Mouse (Mus musculus) hindbrain, postnatal 0 days (tissue): ENCODE measurements at regions not wholly inside any gene's neighbourhood (a gene's known extent, or its start where the extent isn't known, plus 50 kb on each side); places are given as distances from the start of the nearest gene placed in this dataset.

Experiments used
- ATAC-seq: fragments of 200-750 bp; cut with Nextera tagmentation; 2 replicates; pipeline ENCODE4 v1.8.0; 2017; ENCODE audit warnings: mild to moderate bottlenecking, moderate TSS enrichment, moderate library complexity
- DNase-seq: peaks from one replicate; pipeline ENCODE4 v3.0.0-alpha.2; 2015; ENCODE audit warnings: low spot score
- H3K27ac ChIP-seq: fragments of 300-500 bp; sonication (generic); 2 replicates; pipeline ENCODE4 v1.5.1; 2014; ENCODE audit warnings: mild to moderate bottlenecking
- H3K27me3 ChIP-seq: fragments of 300-500 bp; sonication (generic); 2 replicates; pipeline ENCODE4 v1.6.1; 2014; ENCODE audit warnings: low read length, mixed read lengths; ENCODE audit not compliant: insufficient read depth
- H3K36me3 ChIP-seq: fragments of 300-500 bp; sonication (generic); 2 replicates; pipeline ENCODE4 v1.6.1; 2014; ENCODE audit warnings: low read length, mixed read lengths; ENCODE audit not compliant: insufficient read depth
- H3K4me1 ChIP-seq: fragments of 300-500 bp; sonication (generic); 2 replicates; pipeline ENCODE4 v1.6.1; 2014; ENCODE audit warnings: antibody characterized with exemption, low read length, mixed read lengths; ENCODE audit not compliant: insufficient read depth
- H3K4me2 ChIP-seq: fragments of 300-500 bp; sonication (generic); 2 replicates; pipeline ENCODE4 v1.6.1; 2014; ENCODE audit warnings: low read depth, mild to moderate bottlenecking, low read length, moderate library complexity, mixed read lengths
- H3K4me3 ChIP-seq: fragments of 300-500 bp; sonication (generic); 2 replicates; pipeline ENCODE4 v1.5.1; 2014; ENCODE audit warnings: low read length
- H3K9ac ChIP-seq: fragments of 300-500 bp; sonication (generic); replicated peaks from 2 replicates; pipeline ENCODE4 v1.6.1; 2014; ENCODE audit warnings: mild to moderate bottlenecking, low read length, moderate library complexity, mixed read lengths
- H3K9me3 ChIP-seq: fragments of 300-500 bp; sonication (generic); 2 replicates; pipeline ENCODE4 v1.6.1; 2016; ENCODE audit warnings: low read length, mixed read lengths
- CTCF ChIP-seq: IDR thresholded peaks from 2 replicates; pipeline ENCODE4 v1.5.1; 2016; ENCODE audit warnings: antibody characterized with exemption, control low read depth, low read depth
- WGBS: fragments of 180-500 bp; shearing (Covaris S2); extraction: QIAGEN DNeasy Blood & Tissue Kit; methylation state at CpG from one replicate; pipeline ENCODE4 v1.1.7; 2014; 5-methylcytosine and 5-hydroxymethylcytosine counted together

DNA sequence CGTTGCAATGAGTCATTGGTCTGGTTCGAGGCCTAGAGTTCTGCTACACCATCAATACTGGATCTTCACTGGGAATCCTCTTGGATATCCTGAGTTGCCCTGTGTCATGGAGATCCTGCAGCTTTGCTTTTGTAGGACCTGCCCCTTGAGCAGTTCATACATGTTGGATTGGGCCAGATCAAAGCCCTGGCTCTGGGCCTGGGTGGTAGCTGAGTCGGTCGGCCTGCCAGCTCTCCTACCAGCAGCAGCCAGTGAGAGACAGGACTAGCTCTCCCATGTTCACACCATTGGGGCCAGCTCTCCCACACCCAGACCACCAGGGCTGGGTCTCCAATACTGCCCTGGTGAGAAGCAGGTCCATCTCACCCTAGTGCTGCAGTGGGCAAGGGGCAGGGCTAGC, 139.4 kb downstream of the Wscd1 start:
- DNase-seq (no peak), ATAC-seq (no peak)
- no peaks in the 10 kb centered on the region for H3K4me1 ChIP-seq
- H3K4me3 ChIP-seq: no peak overlapping the region
- no peaks in the 10 kb centered on the region for H3K27me3 ChIP-seq
- TF ChIP-seq CTCF: no peak
- no peaks in the 10 kb centered on the region for H3K36me3 ChIP-seq
- no peak overlapping the region for H3K27ac ChIP-seq
- no peak overlapping the region for H3K9ac ChIP-seq
- 77% methylated on average over 4 of the region's 4 CpGs for WGBS
- no peak overlapping the region for H3K4me2 ChIP-seq
- no peaks in the 10 kb centered on the region for H3K9me3 ChIP-seq

DNA sequence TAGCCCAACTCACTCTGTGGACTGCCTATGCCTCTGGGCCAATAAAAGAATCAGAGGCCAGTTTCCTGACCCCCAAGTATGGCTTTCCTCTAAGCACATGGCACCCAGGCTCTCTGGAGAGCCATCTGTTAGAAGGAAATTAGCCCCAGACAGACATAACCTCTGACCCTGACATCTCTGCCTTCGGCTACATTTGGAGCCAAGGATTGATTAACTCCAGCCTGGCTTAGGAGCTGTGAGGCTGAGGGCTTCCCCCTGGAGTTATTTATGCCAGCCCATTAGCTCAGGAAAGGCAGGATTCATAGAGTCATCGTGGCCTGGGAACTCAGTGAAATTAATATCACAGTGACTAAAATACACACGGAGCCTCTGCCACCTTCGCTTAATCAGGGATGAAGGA, 137.5 kb downstream of the Wscd1 start:
- H3K4me3 ChIP-seq: no peak overlapping the region
- DNase-seq (no peak), ATAC-seq (no peak)
- no peaks in the 10 kb centered on the region for H3K4me1 ChIP-seq
- H3K36me3 ChIP-seq: no peaks in the 10 kb centered on the region
- no peak overlapping the region for H3K9ac ChIP-seq
- no peaks in the 10 kb centered on the region for H3K9me3 ChIP-seq
- TF ChIP-seq CTCF: no peak
- no peak overlapping the region for H3K27ac ChIP-seq
- no peaks in the 10 kb centered on the region for H3K27me3 ChIP-seq
- no peak overlapping the region for H3K4me2 ChIP-seq
- 55% methylated on average over 4 of the region's 4 CpGs for WGBS

DNA sequence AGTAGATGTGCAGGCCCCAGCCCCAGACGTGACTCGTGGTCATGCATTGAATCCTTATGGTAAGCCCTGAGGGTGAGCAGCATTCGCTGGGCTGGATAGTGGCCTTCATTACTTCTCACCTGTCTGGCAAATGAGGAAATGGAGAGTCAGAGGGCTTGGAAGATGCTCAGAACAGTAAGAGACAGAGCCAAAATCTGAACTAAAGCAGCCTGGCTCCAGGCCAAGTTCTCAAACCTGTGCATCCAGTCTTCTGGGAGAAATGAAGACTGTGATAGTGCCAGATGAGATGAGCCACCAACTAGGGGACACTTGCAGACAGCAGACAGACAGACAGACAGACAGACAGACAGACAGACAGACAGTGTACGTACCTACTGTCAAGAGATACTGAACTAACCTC, 137.1 kb downstream of the Wscd1 start:
- H3K4me1 ChIP-seq: no peaks in the 10 kb centered on the region
- no peak for TF ChIP-seq CTCF
- no peaks in the 10 kb centered on the region for H3K9me3 ChIP-seq
- no peak overlapping the region for H3K27ac ChIP-seq
- no peaks in the 10 kb centered on the region for H3K36me3 ChIP-seq
- no peak for DNase-seq
- no peak for ATAC-seq
- H3K9ac ChIP-seq: no peak overlapping the region
- H3K4me3 ChIP-seq: no peak overlapping the region
- no peak overlapping the region for H3K4me2 ChIP-seq
- no peaks in the 10 kb centered on the region for H3K27me3 ChIP-seq
- WGBS: 65% methylated on average over 4 of the region's 4 CpGs

DNA sequence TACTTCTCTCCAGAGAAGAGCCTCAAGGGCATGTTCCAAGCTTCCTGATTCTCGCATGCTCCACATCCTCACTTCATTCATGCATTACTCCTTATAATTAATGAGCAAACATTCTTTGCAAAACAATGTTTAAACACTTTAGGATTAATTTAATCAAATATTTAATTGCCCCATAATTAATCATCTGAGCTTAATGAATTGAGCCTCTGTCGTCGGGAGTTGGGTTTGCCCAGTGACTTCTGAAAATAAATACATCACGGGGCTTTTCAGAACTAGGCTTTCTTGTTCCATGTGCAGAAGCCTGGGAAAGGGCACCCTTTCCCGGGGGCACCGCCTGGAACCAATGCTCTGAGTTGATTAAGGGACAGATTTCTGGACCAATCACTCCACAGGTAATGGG, 135.1 kb downstream of the Wscd1 start:
- no peak overlapping the region for H3K9ac ChIP-seq
- no peak for TF ChIP-seq CTCF
- no peaks in the 10 kb centered on the region for H3K4me1 ChIP-seq
- ATAC-seq: no peak
- 62% methylated on average over 6 of the region's 6 CpGs for WGBS
- no peaks in the 10 kb centered on the region for H3K27me3 ChIP-seq
- no peak overlapping the region for H3K27ac ChIP-seq
- no peak for DNase-seq
- no peak overlapping the region for H3K4me3 ChIP-seq
- H3K36me3 ChIP-seq: no peaks in the 10 kb centered on the region
- H3K9me3 ChIP-seq: no peaks in the 10 kb centered on the region
- H3K4me2 ChIP-seq: no peak overlapping the region

DNA sequence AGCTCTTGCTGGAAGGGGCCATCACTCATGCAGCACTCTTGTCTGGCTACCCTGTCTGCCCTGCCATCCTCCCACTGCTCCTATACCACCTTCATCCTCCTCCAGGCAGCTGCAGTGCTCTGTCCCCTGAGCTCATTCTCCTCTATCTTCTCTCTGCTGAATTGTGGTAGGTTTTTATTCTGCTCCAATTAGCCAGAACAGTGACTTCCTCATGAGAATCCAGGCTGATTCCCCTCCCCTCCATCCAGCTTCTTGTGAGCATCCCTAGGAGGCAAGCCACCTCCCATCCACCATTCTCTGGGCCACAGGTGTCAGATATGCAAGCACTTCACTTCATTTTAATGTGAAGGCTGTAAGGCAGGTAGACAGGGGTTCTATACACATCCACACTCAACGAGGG, 132.1 kb downstream of the Wscd1 start:
- no peaks in the 10 kb centered on the region for H3K4me1 ChIP-seq
- DNase-seq (no peak), ATAC-seq (no peak)
- H3K9ac ChIP-seq: no peak overlapping the region
- no peaks in the 10 kb centered on the region for H3K36me3 ChIP-seq
- H3K4me2 ChIP-seq: no peak overlapping the region
- no peak overlapping the region for H3K27ac ChIP-seq
- no peaks in the 10 kb centered on the region for H3K27me3 ChIP-seq
- H3K4me3 ChIP-seq: no peak overlapping the region
- WGBS: 87% methylated on average over 1 of the region's 1 CpGs
- no peaks in the 10 kb centered on the region for H3K9me3 ChIP-seq
- TF ChIP-seq CTCF: no peak

DNA sequence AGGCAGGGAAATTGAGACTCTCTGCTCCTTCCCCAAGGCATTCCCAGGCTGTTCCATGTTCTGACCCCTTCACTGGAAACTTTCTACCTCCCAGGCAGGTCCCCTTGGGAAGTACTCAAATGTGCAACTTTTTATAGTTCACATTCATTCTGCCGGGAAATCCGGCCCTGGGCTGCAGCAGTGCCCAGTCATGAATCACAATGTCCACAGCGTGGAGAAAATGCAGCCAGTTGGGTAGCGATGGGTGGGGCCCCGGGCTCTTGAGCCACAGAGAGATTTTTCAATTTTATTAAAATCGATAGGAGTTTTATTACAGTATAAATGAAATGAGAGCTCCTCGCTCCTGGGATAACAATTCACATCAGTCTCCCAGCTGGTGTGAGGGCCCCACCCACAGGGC, 121.6 kb downstream of the Wscd1 start:
- no peak for TF ChIP-seq CTCF
- WGBS: 62% methylated on average over 7 of the region's 7 CpGs
- H3K4me3 ChIP-seq: no peak overlapping the region
- H3K36me3 ChIP-seq: no peaks in the 10 kb centered on the region
- no peak overlapping the region for H3K9ac ChIP-seq
- DNase-seq (no peak), ATAC-seq (no peak)
- H3K9me3 ChIP-seq: no peaks in the 10 kb centered on the region
- H3K4me2 ChIP-seq: no peak overlapping the region
- no peaks in the 10 kb centered on the region for H3K27me3 ChIP-seq
- no peak overlapping the region for H3K27ac ChIP-seq
- H3K4me1 ChIP-seq: no peaks in the 10 kb centered on the region

DNA sequence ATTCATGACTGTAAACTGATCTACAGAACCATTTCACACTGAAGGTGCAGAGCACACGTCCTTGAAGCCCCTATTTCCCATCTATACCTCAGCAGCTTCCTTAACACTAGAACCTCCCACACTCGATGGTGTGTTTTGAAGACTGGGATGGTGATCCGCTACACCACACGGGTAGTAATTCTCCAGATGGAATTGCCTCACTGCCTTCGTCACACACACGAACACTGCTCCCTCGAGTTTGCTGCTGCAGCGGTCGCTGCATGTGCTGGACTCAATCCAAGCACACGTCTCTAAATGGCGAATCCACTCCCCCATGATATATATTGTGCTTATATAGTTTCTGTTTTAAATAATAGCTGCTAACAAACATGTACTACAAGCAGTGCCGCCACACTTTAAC, 117.0 kb downstream of the Wscd1 start:
- no peaks in the 10 kb centered on the region for H3K27me3 ChIP-seq
- H3K4me3 ChIP-seq: no peak overlapping the region
- H3K4me1 ChIP-seq: no peaks in the 10 kb centered on the region
- no peak for ATAC-seq
- H3K9me3 ChIP-seq: no peaks in the 10 kb centered on the region
- no peak overlapping the region for H3K27ac ChIP-seq
- no peak overlapping the region for H3K9ac ChIP-seq
- no peaks in the 10 kb centered on the region for H3K36me3 ChIP-seq
- H3K4me2 ChIP-seq: no peak overlapping the region
- no peak for TF ChIP-seq CTCF
- DNase-seq: no peak
- 64% methylated on average over 12 of the region's 12 CpGs for WGBS
